Mouse (Mus musculus): ENCODE results near the gene Serping1. TPM values are rescaled to one million over a fixed set of nuclear protein-coding genes. Genes with fewer than 3 reads are reported as not detected.
"Not testable (repeated sequence)": the region's sequence is repeated elsewhere in the genome, so short reads cannot be mapped to it uniquely, and the experiment has no call there.

The Serping1 gene
- polyA plus RNA-seq, 1 experiment, result 13.6 TPM

GRCm38 (mm10) chr2:84803963-84804362, 28.7 kb upstream of the Serping1 start:
- H3K4me1 ChIP-seq (ENCODE audit: control insufficient read depth, insufficient read depth, low read length), result no peaks in the 10 kb centered on the region
- TF ChIP-seq POLR2A (IDR thresholded peaks at IDR 0.05; ENCODE audit: extremely low read depth, insufficient read depth, low read length) (no peak), CTCF (IDR thresholded peaks at IDR 0.05; ENCODE audit: extremely low read depth, insufficient read depth, low read length) (no peak)
- no peak overlapping the region for H3K27ac ChIP-seq (ENCODE audit: insufficient read depth, low read length)
- H3K4me3 ChIP-seq (ENCODE audit: insufficient read depth, low read length), result no peak overlapping the region

- H3K4me1 ChIP-seq (ENCODE audit: control insufficient read depth, insufficient read depth, low read length); H3K4me3 ChIP-seq (ENCODE audit: insufficient read depth, low read length); H3K27ac ChIP-seq (ENCODE audit: insufficient read depth, low read length): not testable (repeated sequence)
Measured at GRCm38 (mm10) chr2:84801223-84801622, 26.0 kb upstream of the Serping1 start.

GRCm38 (mm10) chr2:84800304-84800703, 25.1 kb upstream of the Serping1 start:
- H3K27ac ChIP-seq (ENCODE audit: insufficient read depth, low read length), result no peak overlapping the region
- H3K4me1 ChIP-seq (ENCODE audit: control insufficient read depth, insufficient read depth, low read length), result no peaks in the 10 kb centered on the region
- H3K4me3 ChIP-seq (ENCODE audit: insufficient read depth, low read length), result no peak overlapping the region
- TF ChIP-seq CTCF (IDR thresholded peaks at IDR 0.05; ENCODE audit: extremely low read depth, insufficient read depth, low read length), result no peak

- Histone ChIP-seq H3K27ac (ENCODE audit: insufficient read depth, low read length) (no peak overlapping the region), H3K4me3 (ENCODE audit: insufficient read depth, low read length) (peak overlapping the region; percentile 54), H3K4me1 (ENCODE audit: control insufficient read depth, insufficient read depth, low read length) (no peaks in the 10 kb centered on the region)
- TF ChIP-seq POLR2A (IDR thresholded peaks at IDR 0.05; ENCODE audit: extremely low read depth, insufficient read depth, low read length), result no peak
- peak; percentile 51 for TF ChIP-seq CTCF (IDR thresholded peaks at IDR 0.05; ENCODE audit: extremely low read depth, insufficient read depth, low read length)
Measured at GRCm38 (mm10) chr2:84799041-84799561, 23.9 kb upstream of the Serping1 start.

- no peak within 1 kb of the TSS for H3K27ac ChIP-seq (ENCODE audit: insufficient read depth, low read length)
- TF ChIP-seq CTCF (IDR thresholded peaks at IDR 0.05; ENCODE audit: extremely low read depth, insufficient read depth, low read length), result no peak
- no peak; the same call in 1 of the 2 replicates for TF ChIP-seq POLR2A (IDR thresholded peaks at IDR 0.05; ENCODE audit: extremely low read depth, insufficient read depth, low read length)
- H3K4me3 ChIP-seq (ENCODE audit: insufficient read depth, low read length), result peak within 1 kb of the TSS; percentile 54
- no peaks in the 10 kb centered on the region for H3K4me1 ChIP-seq (ENCODE audit: control insufficient read depth, insufficient read depth, low read length)
Measured at GRCm38 (mm10) chr2:84798493-84798921, 23.3 kb upstream of the Serping1 start, which contains the start of gene Ube2l6. Gene Ube2l6, plus strand, starts transcription at chr2:84798828.

- TF ChIP-seq CTCF (IDR thresholded peaks at IDR 0.05; ENCODE audit: extremely low read depth, insufficient read depth, low read length) (peak; percentile 95), POLR2A (IDR thresholded peaks at IDR 0.05; ENCODE audit: extremely low read depth, insufficient read depth, low read length) (no peak)
- Histone ChIP-seq H3K4me1 (ENCODE audit: control insufficient read depth, insufficient read depth, low read length) (no peaks in the 10 kb centered on the region), H3K4me3 (ENCODE audit: insufficient read depth, low read length) (peak overlapping the region; percentile 54), H3K27ac (ENCODE audit: insufficient read depth, low read length) (no peak overlapping the region)
Measured at GRCm38 (mm10) chr2:84797833-84798492, 22.7 kb upstream of the Serping1 start.

DNA sequence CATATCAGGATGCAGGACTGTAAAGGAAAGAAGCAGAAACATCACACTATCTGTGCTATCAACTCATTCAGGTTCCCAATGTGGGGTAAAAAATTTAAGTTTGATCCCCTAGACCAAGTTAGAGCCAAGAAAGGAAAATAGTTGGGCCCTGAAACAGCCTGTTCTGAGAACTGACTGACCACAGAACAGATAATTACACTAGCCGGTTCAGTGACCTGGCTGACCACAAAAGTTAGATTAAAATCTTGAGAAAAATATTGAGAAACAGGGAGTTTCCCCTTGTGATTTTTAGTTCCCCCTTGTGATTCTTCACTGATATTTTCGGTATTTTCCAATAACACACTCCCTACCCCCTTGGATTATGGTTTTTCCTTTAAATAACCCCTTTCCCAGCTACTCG, 18.6 kb upstream of the Serping1 start:
- TF ChIP-seq CTCF (IDR thresholded peaks at IDR 0.05; ENCODE audit: extremely low read depth, insufficient read depth, low read length) (no peak), POLR2A (IDR thresholded peaks at IDR 0.05; ENCODE audit: extremely low read depth, insufficient read depth, low read length) (no peak)
- H3K4me1 ChIP-seq (ENCODE audit: control insufficient read depth, insufficient read depth, low read length), result no peaks in the 10 kb centered on the region
- H3K4me3 ChIP-seq (ENCODE audit: insufficient read depth, low read length), result no peak overlapping the region
- H3K27ac ChIP-seq (ENCODE audit: insufficient read depth, low read length), result no peak overlapping the region

- no peak for TF ChIP-seq CTCF (IDR thresholded peaks at IDR 0.05; ENCODE audit: extremely low read depth, insufficient read depth, low read length)
- no peak for TF ChIP-seq POLR2A (IDR thresholded peaks at IDR 0.05; ENCODE audit: extremely low read depth, insufficient read depth, low read length)
- Histone ChIP-seq H3K4me1 (ENCODE audit: control insufficient read depth, insufficient read depth, low read length) (no peaks in the 10 kb centered on the region), H3K27ac (ENCODE audit: insufficient read depth, low read length) (no peak overlapping the region), H3K4me3 (ENCODE audit: insufficient read depth, low read length) (no peak overlapping the region)
Measured at GRCm38 (mm10) chr2:84793154-84793553, 17.9 kb upstream of the Serping1 start.

DNA sequence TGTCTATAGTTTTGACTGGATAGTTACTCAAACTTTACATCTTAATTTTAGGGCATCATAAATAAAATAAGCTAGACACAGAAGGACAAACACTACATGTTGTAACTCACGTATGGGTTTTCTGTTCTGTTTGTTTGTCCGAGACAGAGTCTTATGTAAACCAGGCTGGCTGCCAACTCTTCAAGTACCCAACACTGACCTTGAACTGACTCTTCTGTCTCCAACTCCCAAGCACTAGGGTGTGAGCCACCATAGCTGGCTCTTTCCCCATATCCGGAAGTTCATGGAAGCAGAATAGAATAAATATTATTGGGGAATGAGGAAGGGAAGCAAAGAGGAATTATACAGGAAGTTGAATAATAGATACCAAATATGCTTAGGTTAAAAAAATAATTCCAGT, 17.3 kb upstream of the Serping1 start:
- TF ChIP-seq CTCF (IDR thresholded peaks at IDR 0.05; ENCODE audit: extremely low read depth, insufficient read depth, low read length), result no peak

DNA sequence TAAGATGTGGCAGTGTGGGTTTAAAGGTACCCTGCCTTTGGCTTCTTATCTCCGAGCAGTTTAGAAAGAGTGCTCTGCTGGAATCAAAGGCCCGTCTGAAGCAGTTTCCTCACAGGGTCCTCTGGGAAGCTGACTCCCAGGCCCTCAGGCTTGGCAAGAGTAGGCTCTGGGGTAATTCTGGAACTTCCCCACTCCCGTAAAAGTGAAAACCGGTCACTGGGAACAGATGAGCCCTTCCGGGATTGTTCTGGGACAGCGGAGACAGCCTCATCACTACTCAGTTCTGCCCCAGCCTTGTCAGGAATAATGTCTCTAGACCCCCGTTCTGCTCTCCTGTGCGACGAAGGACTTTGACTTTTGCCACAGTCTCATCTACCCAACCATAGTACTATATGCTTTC, 15.2 kb upstream of the Serping1 start:
- Histone ChIP-seq H3K4me1 (ENCODE audit: control insufficient read depth, insufficient read depth, low read length) (no peaks in the 10 kb centered on the region), H3K4me3 (ENCODE audit: insufficient read depth, low read length) (no peak overlapping the region), H3K27ac (ENCODE audit: insufficient read depth, low read length) (no peak overlapping the region)
- TF ChIP-seq POLR2A (IDR thresholded peaks at IDR 0.05; ENCODE audit: extremely low read depth, insufficient read depth, low read length), result no peak

More for the DNA sequence above, 17.3 kb upstream of the Serping1 start:
- H3K4me3 ChIP-seq (ENCODE audit: insufficient read depth, low read length), result no peak overlapping the region
- no peak overlapping the region for H3K27ac ChIP-seq (ENCODE audit: insufficient read depth, low read length)
- H3K4me1 ChIP-seq (ENCODE audit: control insufficient read depth, insufficient read depth, low read length), result no peaks in the 10 kb centered on the region

Data from cortical plate, adult 2 months (tissue).